Mouse (Mus musculus) cerebellum, adult 2 months (tissue): ENCODE results near the gene Fer1l4.

Source experiments
- CTCF ChIP-seq: fragments of 200-500 bp; IDR thresholded peaks from 2 replicates; pipeline ENCODE4 v1.5.1; 2011; ENCODE audit warnings: low read depth, mild to moderate bottlenecking, control low read depth, low read length, moderate library complexity, borderline replicate concordance; ENCODE audit not compliant: insufficient read depth
- POLR2A ChIP-seq: fragments of 200-500 bp; IDR thresholded peaks from 2 replicates; pipeline ENCODE4 v1.6.1; 2011; ENCODE audit warnings: low read length, control low read depth, borderline replicate concordance; ENCODE audit not compliant: insufficient read depth

GRCm38 (mm10) chr2:155974087-155974731 lies 78.5 kb downstream of the Fer1l4 start:
- TF ChIP-seq CTCF: peak; percentile 16; the same call in 1 of the 2 replicates
- TF ChIP-seq POLR2A: no peak
